Mouse (Mus musculus) small intestine, adult 2 months (tissue): ENCODE measurements at regions not wholly inside any gene's neighbourhood (a gene's known extent, or its start where the extent isn't known, plus 50 kb on each side); places are given as distances from the start of the nearest gene placed in this dataset.

Source experiments
- H3K27ac ChIP-seq: fragments of 200-500 bp; 2 replicates; pipeline ENCODE4 v1.5.1; 2012; ENCODE audit warnings: low read depth, low read length, control low read depth, inconsistent platforms; ENCODE audit not compliant: insufficient read depth
- H3K27me3 ChIP-seq: fragments of 200-500 bp; 2 replicates; pipeline ENCODE4 v1.6.1; 2012; ENCODE audit warnings: mild to moderate bottlenecking, moderate library complexity, low read length, inconsistent platforms; ENCODE audit not compliant: control insufficient read depth, insufficient read depth
- H3K36me3 ChIP-seq: fragments of 200-500 bp; 2 replicates; pipeline ENCODE4 v1.6.1; 2012; ENCODE audit warnings: mild to moderate bottlenecking, low read length, control low read depth, inconsistent platforms; ENCODE audit not compliant: control insufficient read depth, insufficient read depth
- H3K4me1 ChIP-seq: fragments of 200-500 bp; 2 replicates; pipeline ENCODE4 v1.6.1; 2012; ENCODE audit warnings: low read length, inconsistent platforms, mixed read lengths; ENCODE audit not compliant: control insufficient read depth, insufficient read depth, insufficient read length
- H3K4me3 ChIP-seq: fragments of 200-500 bp; 2 replicates; pipeline ENCODE4 v1.5.1; 2012; ENCODE audit warnings: low read depth, mild to moderate bottlenecking, control low read depth, inconsistent platforms, low read length, moderate library complexity
- CTCF ChIP-seq: fragments of 200-500 bp; IDR thresholded peaks from 2 replicates; pipeline ENCODE4 v1.5.1; 2012; ENCODE audit warnings: low read depth, mild to moderate bottlenecking, control low read depth, inconsistent platforms, low read length, moderate library complexity, mixed read lengths; ENCODE audit not compliant: insufficient replicate concordance, insufficient read length; ENCODE audit errors: extremely low read depth
- POLR2A ChIP-seq: fragments of 200-500 bp; IDR thresholded peaks from 2 replicates; pipeline ENCODE4 v1.6.1; 2012; ENCODE audit warnings: low read depth, mild to moderate bottlenecking, control low read depth, inconsistent platforms, low read length, moderate library complexity
- WGBS: fragments of 180-500 bp; shearing (Covaris S2); methylation state at CpG from one replicate; pipeline ENCODE4 v1.1.7; 2018; 5-methylcytosine and 5-hydroxymethylcytosine counted together

GRCm38 (mm10) chr1:190035935-190036334, 113.8 kb upstream of the Smyd2 start:
- Histone ChIP-seq H3K27me3 (no peaks in the 10 kb centered on the region), H3K36me3 (no peaks in the 10 kb centered on the region), H3K4me3 (no peak overlapping the region), H3K4me1 (0 out of 2 replicates have a peak, but pooled peaks cover 2% of the 10 kb centered on the region), H3K27ac (no peak overlapping the region)
- 42% methylated on average over 11 of the region's 11 CpGs for WGBS
- TF ChIP-seq CTCF: no peak
- no peak for TF ChIP-seq POLR2A

- H3K4me3 ChIP-seq: no peak overlapping the region
- TF ChIP-seq CTCF: no peak
- TF ChIP-seq POLR2A: no peak
- WGBS: 67% methylated on average over 5 of the region's 5 CpGs
- H3K36me3 ChIP-seq: no peaks in the 10 kb centered on the region
- H3K4me1 ChIP-seq: 0 out of 2 replicates have a peak, but pooled peaks cover 2% of the 10 kb centered on the region
- H3K27ac ChIP-seq: no peak overlapping the region
- H3K27me3 ChIP-seq: no peaks in the 10 kb centered on the region
These were observed 111.9 kb upstream of the Smyd2 start for GRCm38 (mm10) chr1:190034091-190034490.

- 17% methylated on average over 8 of the region's 8 CpGs for WGBS
- Histone ChIP-seq H3K36me3 (no peaks in the 10 kb centered on the region), H3K27ac (no peak overlapping the region), H3K4me3 (no peak overlapping the region), H3K27me3 (no peaks in the 10 kb centered on the region), H3K4me1 (no peaks in the 10 kb centered on the region)
- TF ChIP-seq POLR2A (no peak), CTCF (no peak)
These were observed 105.4 kb upstream of the Smyd2 start for GRCm38 (mm10) chr1:190027536-190027935.

GRCm38 (mm10) chr1:190009466-190009865, 87.3 kb upstream of the Smyd2 start:
- no peaks in the 10 kb centered on the region for H3K4me1 ChIP-seq
- H3K4me3 ChIP-seq: no peak overlapping the region
- TF ChIP-seq CTCF (no peak), POLR2A (no peak)
- H3K27ac ChIP-seq: no peak overlapping the region
- 56% methylated on average over 6 of the region's 6 CpGs for WGBS
- H3K27me3 ChIP-seq: no peaks in the 10 kb centered on the region
- no peaks in the 10 kb centered on the region for H3K36me3 ChIP-seq

GRCm38 (mm10) chr1:190007271-190007670, 85.1 kb upstream of the Smyd2 start:
- TF ChIP-seq POLR2A: no peak
- TF ChIP-seq CTCF: no peak
- WGBS: 57% methylated on average over 7 of the region's 7 CpGs
- no peaks in the 10 kb centered on the region for H3K36me3 ChIP-seq
- no peaks in the 10 kb centered on the region for H3K4me1 ChIP-seq
- no peak overlapping the region for H3K4me3 ChIP-seq
- H3K27me3 ChIP-seq: no peaks in the 10 kb centered on the region
- no peak overlapping the region for H3K27ac ChIP-seq

- no peaks in the 10 kb centered on the region for H3K4me1 ChIP-seq
- no peaks in the 10 kb centered on the region for H3K36me3 ChIP-seq
- 75% methylated on average over 4 of the region's 4 CpGs for WGBS
- H3K4me3 ChIP-seq: no peak overlapping the region
- H3K27me3 ChIP-seq: no peaks in the 10 kb centered on the region
- no peak overlapping the region for H3K27ac ChIP-seq
- no peak for TF ChIP-seq CTCF
These were observed 78.9 kb upstream of the Smyd2 start for GRCm38 (mm10) chr1:190001084-190001483.

- TF ChIP-seq CTCF: no peak
- TF ChIP-seq POLR2A: no peak
- H3K4me3 ChIP-seq: no peak overlapping the region
- 11% methylated on average over 5 of the region's 5 CpGs for WGBS
- no peaks in the 10 kb centered on the region for H3K4me1 ChIP-seq
- H3K27ac ChIP-seq: no peak overlapping the region
- H3K27me3 ChIP-seq: peaks cover 4% of the 10 kb centered on the region; the same call in 1 of the 2 replicates
- no peaks in the 10 kb centered on the region for H3K36me3 ChIP-seq
These were observed 71.5 kb upstream of the Smyd2 start for GRCm38 (mm10) chr1:189993706-189994105.

- no peak for TF ChIP-seq CTCF
- no peak for TF ChIP-seq POLR2A
- Histone ChIP-seq H3K36me3 (no peaks in the 10 kb centered on the region), H3K27me3 (peaks cover 4% of the 10 kb centered on the region; the same call in 1 of the 2 replicates), H3K27ac (no peak overlapping the region), H3K4me1 (no peaks in the 10 kb centered on the region), H3K4me3 (no peak overlapping the region)
- 61% methylated on average over 3 of the region's 3 CpGs for WGBS
These were observed 71.1 kb upstream of the Smyd2 start for GRCm38 (mm10) chr1:189993221-189993620.
